Comparison of ENCODE assay signal across 1 mouse cellular context in the genomic region with DNA sequence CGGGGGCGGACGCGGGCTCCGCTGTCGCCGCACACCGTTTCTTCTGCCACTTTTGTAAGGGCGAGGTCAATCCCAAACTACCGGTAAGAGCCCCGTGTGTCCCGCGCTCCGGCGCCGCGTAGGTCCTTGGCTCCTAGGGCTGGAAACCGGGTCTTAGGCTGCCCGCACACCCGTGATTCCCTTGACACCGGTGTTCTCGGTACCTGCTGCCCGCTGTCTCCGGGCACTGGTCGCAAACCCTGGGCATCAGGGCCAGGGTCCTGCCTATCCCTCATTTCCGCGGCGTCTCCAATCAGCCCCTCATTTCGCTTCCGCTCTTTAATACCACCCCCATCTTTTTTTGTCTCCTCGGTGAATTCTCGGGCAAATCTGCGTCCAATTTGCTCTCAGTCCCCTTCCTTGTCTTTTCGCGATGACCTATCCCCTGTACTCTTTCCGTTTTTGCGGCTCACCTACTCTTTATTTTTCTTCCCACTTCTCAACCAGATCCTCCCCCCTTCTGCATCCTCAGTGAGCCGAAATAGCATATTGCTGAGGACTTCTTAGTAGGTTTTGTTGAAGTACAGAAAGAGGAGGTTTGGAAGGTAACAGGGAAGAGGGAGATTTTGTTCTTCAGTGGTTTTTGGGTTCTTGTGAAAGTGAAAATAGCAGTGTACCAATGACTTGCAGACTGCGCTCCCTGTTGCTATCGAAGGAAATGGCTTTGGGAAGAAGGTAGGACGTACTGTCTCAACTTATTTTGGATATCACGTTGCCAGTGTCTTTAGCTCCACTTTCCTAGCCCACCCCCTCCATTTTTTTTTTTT.
TF ChIP-seq lines count a peak whose summit lies in the region.

No protein-coding gene starts in this region.

TF ChIP-seq in CH12.LX, 34 proteins besides CTCF, POLR2A, EP300 and RAD21:
- TF ChIP-seq SIN3A (IDR thresholded peaks at IDR 0.05; ENCODE audit: low read length), result peak; percentile 8; the same call in 1 of the 2 replicates
- peak; percentile 52; the same call in 1 of the 2 replicates for TF ChIP-seq UBTF (IDR thresholded peaks at IDR 0.05; ENCODE audit: low read depth, low read length)
- TF ChIP-seq CHD1 (IDR thresholded peaks at IDR 0.05; ENCODE audit: low read depth, low read length), result no peak
